Mouse (Mus musculus) gastrocnemius, postnatal 4 days (tissue): ENCODE data around the gene Gm11214. TPM values are rescaled to one million over a fixed set of nuclear protein-coding genes. Genes with fewer than 3 reads are reported as not detected.

Experiments
- DNase-seq, 2 experiments: peaks; one replicate each; pipeline ENCODE4 v3.0.0; 2021 to 2022; ENCODE audit warnings: low spot score in 2 of 2, mixed read lengths in 2 of 2
- long read RNA-seq, 2 experiments: library from polyadenylated mRNA; stranded (forward); transcript quantifications; one replicate each; pipeline ENCODE4 v2.0.0; 2021
- total RNA-seq, 2 experiments: library from RNA; stranded (reverse); gene quantifications; 2 replicates each; pipeline ENCODE4 v1.2.3; 2021

Gm11214 gene
- total RNA-seq: not detected
- long read RNA-seq, experiment 1: 0 reads
- long read RNA-seq, experiment 2: 0 reads

DNA sequence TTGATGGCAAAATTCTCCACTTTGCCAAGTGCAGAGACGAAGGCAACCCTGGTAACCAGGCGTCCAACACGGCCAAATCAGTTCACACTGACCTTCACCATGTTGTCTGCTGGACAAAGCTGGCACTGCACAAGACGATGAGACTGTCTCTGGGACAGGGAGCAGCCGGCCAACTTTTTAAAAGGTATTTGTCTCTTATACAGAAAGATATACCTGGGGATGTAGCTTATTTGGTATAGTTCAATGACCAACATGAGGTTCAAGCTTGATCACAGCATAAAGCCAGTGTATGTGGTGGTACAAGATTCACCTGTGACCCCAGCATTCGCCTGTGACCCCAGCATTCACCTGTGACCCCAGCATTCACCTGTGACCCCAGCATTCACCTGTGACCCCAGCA lies at the start of gene Gm11214:
Gene Gm11214 (minus strand): TSS at position 101 of the 400 bp plus-strand sequence.
- DNase-seq: no peak

DNA sequence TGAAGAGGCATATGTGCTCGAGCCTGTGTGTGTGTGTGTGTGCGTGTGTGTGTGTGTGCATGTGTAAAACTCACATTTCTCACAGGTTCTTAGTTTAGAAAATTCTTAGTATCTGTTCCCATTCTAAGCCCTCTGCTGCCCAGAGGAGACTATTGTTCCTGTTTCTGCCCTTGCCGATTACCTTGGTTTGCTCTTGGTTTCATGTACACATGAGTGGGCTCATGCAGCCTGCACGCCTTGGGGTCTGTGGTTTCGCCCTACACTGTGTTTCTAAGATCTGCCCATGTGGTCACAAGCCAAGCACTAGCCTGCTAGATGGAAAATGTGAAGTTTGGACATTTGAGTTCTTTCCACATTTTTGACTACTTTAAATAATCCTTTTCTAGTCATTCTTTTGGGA lies 48.7 kb upstream of the Gm11214 start:
- no peak for DNase-seq

DNA sequence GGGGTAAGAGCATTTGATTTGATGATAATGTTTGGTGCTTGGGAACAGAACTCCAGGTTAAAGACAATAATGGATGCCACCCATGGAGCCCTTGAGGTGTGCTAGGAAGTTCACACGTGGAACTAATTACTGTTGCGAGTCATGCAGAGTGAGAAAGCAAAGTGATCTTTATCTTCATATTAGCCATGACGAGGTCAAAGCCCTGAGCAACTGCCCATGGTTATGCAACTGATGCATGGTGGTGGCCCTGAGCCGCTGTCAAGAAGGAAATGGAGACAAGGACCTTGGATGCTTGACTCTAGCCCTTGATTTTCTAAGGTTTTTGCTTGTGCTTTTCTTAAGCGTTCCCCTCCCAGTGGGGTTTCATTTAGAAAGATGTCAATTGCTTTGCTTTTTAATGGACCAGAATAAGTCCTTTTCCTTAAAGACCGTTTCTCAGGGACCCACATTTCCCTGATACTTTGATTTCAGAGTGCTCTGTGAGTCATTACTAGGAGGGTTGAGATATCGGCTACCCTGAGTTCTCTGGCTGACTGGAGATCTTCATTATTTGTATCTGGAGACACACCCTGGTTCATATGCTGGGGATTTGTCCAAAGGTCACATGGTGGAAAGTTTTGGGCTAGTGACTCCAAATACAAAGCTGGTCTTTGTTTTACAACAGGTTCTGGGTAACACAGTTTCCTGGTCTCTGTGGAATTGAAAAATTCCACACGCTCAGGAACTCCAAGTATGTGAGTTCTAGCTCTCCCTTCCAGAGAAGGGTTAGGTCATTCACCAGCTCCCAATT lies 47.4 kb upstream of the Gm11214 start:
- no peak for DNase-seq

DNA sequence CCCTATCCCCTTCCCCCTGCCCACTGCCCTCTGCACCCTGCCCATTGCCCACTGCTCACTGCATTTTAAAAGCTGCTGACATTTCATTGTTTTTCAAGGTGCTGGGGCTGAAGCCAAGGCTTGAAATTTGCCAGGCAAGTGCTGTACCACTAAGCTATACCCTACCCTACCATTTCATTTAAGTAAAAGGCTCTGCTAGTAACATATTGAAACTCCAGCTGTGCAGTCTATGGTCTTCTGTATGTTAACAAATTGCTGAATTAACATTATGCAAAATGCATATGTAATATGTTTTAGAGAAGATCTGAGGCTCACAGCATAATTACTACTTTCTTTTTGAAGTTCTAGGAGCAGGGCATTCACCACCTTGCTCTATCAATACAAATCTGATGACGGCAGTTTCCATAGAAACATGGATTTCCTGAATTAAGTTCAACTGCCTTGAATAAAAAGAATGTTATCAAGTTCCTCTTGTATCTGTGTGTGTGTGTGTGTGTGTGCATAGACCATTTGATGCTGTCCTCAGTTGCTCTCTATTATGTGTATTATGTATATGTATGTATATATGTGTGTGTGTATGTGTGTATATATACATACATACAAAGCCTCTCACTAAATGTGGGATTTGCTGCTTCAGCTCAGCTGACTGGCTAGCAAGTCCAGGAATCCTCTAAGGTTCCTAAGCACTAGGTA lies 43.2 kb upstream of the Gm11214 start:
- DNase-seq: no peak

DNA sequence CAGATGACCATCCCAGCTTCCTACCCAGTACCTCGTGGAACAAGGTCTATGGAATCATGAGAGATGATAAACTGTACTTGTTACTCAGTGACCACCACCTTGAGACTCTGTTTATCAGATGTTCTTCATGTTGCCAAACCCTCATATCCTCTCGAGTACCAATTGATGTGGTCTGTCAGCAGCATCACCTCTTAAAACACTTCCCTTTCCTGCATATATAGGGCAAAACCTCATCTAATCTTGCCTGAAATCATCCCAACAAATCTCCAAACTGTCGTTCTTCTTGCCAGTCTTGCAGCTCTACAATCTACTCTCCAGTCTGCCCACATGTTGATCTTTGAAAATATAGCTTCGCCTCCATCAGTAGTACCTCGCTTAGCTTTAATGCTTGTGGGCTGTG lies 41.1 kb upstream of the Gm11214 start:
- DNase-seq: no peak

DNA sequence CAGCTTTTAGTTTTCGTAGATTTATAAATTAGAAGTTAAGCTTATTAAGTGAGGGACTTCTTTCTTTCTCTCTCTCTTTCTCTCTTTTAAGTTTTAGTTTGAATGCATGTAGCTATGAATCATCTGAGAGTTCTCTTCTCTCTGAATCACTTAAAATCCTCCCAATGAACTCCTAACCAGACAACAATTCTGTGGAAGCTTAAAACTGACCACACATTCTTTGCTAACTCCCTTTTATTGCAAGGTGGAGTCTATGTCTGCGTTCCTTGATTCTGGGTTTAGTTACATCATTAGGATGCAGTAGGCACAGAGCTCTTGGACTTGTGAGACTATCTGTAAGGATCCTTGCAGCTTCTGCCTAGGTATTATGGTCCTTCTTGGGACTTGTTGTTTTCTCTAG lies 40.5 kb upstream of the Gm11214 start:
- DNase-seq: no peak

DNA sequence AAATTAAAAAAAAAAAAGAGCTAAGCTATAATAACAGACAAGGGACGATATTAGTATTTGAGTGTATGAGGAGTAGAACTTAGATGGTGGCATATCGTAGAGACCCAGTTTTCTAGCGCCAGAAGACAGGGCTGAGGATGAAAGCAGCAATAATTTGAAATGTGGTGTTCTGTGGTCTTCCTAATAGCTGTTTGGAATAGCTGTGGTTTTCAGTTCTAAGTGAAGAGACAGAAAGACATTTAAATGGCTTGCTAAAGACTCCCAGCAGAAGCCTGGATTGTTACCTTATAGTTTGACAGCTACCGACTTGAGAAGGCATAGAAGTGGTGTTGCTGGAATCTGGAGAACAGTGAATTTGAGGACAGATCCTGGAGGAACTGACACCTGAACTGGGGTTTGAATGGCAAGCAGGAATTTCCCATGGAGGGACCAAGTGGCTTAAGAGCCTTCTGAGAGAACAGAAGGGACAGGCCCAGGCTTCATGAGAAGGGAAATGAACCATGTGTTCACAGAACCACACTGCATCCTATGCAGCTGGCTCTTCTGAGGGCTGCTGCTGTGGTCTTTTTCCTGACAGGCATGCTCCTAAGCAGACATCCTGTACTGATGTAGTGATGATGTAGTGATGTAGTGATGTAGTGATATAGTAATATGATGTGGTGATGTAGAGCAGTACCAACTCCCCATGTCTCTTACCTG lies 39.0 kb upstream of the Gm11214 start:
- no peak for DNase-seq

DNA sequence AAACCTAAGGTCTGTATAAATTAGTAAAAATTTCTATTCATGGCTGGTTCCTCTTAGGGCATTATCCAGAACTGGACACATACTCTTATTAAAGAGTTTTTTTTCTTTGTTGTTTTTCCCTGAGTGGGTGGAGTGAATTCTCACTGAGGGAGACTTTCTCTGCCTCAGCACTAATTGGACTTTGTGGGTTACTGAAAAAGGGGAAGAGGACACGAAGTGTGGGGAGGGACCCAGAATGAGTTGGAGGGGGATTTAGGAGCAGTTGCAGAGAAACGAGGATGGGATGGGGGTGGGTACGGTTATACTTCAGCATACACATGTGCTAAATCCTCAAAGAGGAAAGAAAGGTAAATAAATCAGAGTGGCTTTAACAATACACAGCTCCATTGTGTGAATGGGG lies 36.6 kb upstream of the Gm11214 start:
- no peak for DNase-seq

DNA sequence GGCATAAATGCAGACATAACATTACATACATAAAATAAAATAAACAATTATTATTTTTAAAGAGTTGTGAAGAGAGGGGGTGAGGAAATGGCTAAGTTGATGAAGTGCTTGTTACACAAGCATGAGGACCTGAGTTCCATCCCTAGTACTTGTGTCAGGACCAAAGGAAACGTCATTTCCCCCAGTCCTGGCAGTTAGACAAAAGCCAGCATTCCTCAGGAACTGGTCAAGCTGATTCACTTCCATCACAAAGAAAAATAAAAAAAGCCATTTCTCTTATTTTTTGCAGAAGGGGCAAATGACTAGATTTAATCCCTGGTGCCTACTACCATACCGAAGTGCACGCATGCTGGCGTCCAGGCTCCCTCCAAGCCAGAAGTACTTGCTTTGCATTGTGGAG lies 33.7 kb upstream of the Gm11214 start:
- no peak for DNase-seq

DNA sequence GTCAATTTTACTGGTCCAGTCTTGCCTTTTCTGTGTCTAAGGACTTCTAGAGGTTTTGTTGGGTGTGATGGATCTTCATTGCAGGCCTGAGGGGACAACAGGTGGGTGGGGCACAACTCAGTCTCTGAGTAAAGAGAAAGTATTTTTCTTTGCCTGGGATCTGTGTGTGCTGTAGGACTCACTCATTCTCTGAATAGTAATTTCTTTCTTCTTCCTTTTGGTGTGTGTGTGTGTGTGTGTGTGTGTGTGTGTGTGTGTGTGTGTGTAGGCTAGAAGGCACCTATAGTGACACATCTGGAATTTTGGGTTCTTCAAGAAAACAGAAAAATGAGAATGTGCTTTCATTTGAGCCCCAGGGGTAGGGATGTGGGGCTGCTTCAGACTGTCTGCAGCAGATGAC lies 29.2 kb upstream of the Gm11214 start:
- no peak for DNase-seq

DNA sequence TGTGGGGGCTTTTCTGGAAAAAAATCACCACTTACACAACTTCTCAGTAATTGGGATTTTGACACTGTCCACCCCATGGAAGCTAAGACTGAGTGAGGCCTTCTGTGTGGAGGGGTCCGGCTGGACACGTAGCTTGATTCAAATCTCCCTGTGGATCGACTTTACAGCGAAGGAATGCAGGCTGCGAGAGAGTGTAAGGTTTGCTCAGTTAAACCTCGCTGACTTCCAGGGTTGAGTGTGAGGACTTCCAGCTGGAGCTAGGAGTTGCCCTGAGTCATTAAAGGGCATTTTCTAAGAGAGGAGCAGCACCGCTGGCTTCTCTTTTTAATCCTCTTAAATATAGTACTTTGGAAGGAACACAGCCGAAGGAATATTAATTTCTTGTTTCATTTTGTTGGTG lies 24.2 kb upstream of the Gm11214 start:
- DNase-seq: no peak

DNA sequence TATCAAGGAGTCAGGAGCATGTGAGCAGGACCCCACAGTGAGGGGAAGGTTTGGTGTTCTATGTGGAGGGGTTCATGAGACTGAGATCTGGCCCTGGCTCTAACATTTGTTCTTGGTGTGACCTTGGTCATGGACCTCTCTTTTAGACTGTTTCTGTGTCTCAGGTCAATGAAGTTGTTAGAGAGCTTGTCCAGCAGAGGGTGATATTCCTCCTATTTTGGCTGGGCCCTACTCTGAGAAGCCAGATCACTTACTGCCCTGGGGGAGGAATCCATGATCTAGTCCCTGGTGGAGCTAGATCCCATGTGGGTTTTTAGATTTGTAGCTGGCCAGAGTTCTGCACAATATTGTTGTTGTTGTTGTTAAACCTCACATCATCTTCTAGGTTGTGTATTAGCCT lies 23.0 kb upstream of the Gm11214 start:
- peak in 1 of 2 experiments; percentile 15 for DNase-seq

DNA sequence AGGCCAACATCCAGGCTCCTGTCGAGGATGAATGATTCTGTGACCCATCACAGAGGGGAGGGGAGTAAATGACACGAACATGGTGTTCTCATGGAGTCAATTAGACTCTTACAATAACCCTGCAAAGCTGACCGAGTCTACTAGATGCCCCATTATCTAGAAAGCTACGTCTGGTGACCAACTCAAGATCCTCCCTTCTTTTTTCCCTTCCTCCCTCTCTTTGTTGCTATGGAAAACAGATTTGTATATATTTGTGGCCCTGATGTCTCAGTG lies 22.0 kb upstream of the Gm11214 start:
- no peak for DNase-seq

DNA sequence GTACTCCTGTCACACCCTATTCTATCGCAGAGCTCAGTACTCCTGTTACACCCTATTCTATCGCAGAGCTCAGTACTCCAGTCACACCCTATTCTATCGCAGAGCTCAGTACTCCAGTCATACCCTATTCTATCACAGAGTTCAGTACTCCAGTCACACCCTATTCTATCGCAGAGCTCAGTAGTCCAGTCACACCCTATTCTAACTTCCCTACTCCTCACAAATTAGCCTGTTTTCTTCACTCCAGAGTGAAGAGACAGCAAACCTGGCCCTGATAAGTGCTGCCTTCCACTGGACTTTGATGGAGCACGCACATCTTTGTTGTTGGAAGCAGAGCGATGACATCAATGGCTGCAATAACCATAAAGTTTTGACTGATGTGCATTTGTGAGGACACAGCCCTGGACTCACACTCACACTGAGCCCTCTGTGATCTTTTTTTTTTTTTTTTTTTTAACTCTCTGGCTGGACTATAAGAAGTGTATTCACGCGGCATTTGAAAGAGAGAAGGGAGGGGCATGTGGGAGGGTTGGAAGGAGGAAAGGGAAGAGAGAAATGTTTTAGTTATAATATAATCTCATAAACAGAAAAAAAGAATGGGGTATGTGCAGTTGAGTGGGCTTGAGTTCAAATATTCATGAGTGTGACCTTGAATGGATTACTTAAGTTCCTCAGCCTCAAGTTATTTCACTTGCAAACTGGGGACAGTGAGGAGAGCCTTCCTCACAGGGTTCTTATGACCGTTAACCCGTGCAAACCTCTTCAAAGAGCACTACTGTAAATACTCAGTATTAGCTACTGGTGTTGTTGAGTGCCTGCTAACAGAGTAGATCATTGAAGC lies 21.5 kb upstream of the Gm11214 start:
- no peak for DNase-seq

DNA sequence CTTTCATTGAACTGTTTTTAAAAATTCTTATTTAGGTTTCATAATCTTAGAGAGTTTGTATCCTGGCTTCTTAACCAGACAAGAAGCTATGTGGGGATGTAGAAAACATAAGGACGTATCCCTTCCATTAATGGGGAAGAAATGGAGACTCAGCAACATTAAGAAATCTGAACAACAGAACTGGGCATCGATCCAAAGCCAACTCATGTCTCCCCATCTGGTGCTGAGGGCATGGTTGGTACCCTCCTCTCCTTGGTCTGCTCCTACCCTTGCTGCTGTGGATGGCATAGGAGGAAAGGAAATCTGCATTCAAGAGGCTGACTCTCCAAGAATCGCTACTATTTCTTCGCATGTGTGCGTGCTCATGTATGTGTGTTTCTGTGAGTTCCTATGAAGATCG lies 20.5 kb upstream of the Gm11214 start:
- no peak for DNase-seq

DNA sequence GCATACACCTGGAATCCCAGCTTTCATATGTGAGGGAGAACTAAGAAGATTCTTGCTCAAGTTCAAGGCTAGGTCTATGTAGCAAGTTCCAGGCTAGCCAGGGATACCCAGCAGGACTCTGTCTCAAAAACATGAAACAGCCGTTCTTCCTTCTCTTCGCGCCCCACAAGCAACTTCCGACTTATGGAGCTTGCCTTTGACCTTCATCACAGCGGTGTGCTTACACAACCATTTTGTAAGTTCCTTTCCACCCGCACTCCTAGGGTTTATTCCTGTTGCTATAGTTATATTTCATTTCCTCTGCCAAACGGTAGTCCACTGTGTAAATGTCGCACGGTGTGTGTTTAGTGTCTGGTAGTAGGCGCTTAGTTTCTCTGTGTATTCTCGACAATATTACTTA lies 19.9 kb upstream of the Gm11214 start:
- DNase-seq: no peak

DNA sequence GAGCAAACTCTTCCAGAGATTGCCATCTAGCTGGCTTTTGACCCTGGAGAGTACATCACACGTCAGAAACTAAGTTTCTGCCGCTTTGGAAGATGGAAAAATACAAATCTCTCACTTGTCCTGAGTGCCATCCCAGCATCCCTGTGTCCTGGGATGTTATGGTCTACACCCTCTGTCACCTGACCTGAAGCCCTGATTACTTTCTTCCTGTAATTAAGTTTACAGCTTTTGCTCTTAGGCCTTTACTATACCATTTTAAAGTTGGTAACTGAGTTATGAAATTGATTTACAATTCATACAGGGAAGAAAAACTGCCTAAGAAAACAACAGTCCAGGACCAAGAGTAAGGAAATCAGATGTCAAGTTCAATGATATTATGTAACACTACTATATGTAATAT lies 19.3 kb upstream of the Gm11214 start:
- no peak for DNase-seq

DNA sequence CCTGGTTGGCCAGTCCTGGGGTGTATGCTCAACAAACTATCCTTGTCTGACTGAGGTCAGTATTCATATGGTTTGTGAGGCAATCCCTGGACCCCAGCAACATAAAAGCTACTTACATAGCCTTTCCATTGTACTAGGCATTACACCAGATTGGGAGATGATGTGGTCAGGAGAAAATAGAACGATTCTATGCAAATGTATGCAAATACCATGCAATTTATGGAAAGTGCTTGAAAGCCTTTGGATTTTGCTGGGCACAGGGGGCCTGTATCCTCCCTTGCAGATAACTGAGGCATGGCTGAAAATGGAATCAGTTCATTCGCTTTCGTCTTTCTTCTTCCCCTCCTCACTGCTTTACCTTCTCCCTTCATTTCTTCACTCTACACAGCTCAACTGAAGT lies 18.4 kb upstream of the Gm11214 start:
- DNase-seq: no peak

DNA sequence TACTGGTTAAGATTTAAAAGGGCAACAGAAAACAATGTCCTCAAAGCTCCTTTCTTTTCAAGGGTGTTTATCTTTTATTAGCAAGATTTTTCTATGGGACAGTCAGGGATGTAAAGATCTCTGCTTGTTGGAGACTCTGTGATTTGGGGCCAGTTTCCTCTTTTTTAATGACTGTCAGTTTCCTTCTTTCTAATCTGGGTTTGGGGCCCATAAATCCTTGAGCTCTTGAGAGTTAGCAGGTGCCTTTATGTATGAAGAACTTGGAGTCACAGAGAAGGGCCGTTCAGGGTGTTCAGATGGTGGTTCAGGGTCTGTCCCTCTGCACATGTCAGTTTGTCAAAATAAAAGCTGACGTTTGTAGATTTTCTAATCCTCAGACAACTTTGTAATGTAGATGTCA lies 11.9 kb upstream of the Gm11214 start:
- no peak for DNase-seq

DNA sequence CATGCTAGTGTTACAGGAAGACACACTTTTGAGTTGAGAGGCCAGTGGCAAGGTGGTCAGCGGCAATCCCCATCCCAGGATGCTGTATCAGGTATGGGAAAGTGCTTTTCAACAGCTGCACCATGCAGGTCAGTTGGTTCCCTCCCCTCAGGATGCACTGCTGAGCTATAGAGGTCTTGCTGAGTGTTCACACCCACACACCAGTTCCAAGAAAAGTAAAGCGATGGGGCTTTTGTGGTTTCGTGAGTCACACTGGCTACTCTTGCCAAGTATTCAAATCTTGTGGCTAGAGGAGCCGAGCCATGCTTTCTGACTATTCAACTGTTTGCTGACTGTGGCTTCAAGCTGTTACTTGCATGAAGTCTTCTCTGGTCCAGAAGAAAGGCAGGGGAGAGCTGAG lies 5.1 kb upstream of the Gm11214 start:
- DNase-seq: no peak

DNA sequence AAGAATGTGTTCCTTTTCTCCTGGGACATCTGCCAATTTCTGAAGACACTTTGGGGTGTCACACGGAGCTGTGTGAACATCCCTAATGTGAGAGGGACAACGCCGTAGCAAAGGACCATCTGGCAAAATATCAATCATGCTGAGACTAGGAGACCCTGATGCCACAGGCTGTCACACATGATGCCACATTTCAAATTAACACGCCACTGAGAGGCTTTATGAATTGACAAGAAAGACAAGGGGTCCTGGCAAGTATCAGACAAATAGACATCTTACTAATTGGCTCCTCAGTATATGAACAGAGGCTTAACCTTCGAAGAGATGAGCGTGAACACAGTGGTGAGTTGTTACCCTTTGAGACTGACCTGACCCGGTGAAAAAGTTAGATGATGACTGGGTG lies 2.6 kb upstream of the Gm11214 start:
- DNase-seq: no peak

DNA sequence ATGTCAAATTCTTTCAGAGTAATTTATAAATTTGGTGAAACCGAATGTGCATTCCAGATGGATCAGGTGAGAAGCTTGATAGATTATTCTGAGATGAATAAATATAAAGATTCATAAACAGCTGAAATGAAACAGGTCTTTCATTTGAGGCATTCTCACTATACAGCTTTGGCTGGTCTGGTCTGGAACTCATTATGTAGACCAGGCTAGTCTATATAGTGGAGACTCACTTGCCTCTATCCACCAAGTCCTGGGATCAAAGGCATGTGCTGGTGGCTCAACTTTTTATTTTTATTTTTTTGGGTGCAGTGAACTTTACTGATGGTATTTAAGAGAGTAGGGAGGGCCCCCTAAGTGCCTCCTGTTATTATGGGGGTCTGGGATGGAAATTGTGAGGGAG lies 1.3 kb downstream of the Gm11214 start:
- no peak for DNase-seq
